Mouse (Mus musculus): ENCODE measurements at regions not wholly inside any gene's neighbourhood (a gene's known extent, or its start where the extent isn't known, plus 50 kb on each side); places are given as distances from the start of the nearest gene placed in this dataset.

GRCm38 (mm10) chr1:35551503-35551902 is 516.7 kb upstream of the Hs6st1 start:
- DNase-seq: no peak
- Histone ChIP-seq H3K27ac (no peak overlapping the region), H3K4me3 (no peak overlapping the region)
- intact Hi-C loops (cut with DNase I): no loop called here
- no peak for TF ChIP-seq CTCF (IDR thresholded peaks at IDR 0.05)

DNA sequence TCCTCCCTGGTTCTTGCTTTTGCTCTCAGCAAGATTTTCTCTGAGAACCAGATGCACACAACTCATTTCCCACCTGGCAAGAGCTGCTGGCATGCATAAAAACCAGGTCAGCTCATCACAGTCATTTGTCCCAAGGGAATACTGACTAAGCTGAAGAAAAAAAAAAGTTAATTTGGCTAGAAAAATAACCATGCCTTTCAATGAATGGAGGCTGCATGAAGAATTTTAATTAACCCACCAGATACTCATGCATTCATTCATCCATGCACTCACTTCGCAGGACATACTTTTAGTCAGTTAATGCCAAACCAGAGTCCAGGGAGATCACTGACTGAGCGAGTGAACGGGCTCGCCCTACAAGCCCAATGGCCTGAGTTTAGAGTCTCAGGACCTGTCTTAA is 505.4 kb upstream of the Hs6st1 start:
- Histone ChIP-seq H3K27ac (no peak overlapping the region), H3K4me3 (no peak overlapping the region)
- TF ChIP-seq CTCF (IDR thresholded peaks at IDR 0.05): no peak
- peak; percentile 20 for DNase-seq
- intact Hi-C loops (cut with DNase I): no loop called here

DNA sequence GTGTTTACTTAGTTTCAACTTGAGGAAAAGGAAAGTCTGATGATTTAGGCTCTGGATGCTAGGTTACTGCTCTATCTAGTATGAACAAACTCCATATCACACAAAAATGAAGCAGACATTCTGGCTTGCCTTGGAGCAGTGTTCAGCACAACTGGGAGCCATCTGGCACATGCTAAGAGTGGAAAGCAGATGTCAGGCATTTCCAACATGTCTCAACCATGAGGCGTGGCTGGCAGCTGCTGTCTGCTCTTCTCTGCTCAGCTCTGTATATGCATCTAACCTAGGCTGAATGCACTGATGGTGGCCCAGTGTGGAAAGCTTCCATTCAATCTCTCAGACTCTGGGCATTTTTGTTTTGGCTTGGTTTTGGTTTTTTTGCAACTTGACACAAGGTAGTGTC is 493.0 kb upstream of the Hs6st1 start:
- H3K4me3 ChIP-seq: no peak overlapping the region
- TF ChIP-seq CTCF (IDR thresholded peaks at IDR 0.05): no peak
- H3K27ac ChIP-seq: no peak overlapping the region
- intact Hi-C loops (cut with DNase I): no loop called here
- peak; percentile 17 for DNase-seq

- no peak for TF ChIP-seq CTCF (IDR thresholded peaks at IDR 0.05)
- no peak overlapping the region for H3K4me3 ChIP-seq
- H3K27ac ChIP-seq: no peak overlapping the region
- intact Hi-C loops (cut with DNase I): no loop called here
- DNase-seq: no peak
Observed at GRCm38 (mm10) chr1:35579392-35579791, 488.8 kb upstream of the Hs6st1 start.

DNA sequence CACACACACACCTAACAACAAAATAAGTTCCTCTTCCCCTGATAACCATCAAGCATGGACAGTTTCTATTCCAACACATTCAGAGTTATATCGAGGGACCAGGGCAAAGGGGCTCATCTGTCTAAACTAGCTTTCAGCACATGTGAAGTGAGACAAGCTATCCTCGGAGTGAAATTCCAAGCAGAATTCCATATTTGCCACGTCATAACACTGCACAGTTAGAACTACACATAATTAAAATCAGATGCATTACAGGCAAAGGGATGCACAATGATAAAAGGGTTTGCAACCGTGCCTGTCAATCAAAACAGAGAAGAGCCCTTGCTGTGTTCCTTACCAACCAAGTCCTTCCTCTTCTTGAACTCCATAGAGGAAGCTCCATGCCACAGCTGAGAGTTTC is 488.2 kb upstream of the Hs6st1 start:
- no peak overlapping the region for H3K4me3 ChIP-seq
- no peak for TF ChIP-seq CTCF (IDR thresholded peaks at IDR 0.05)
- no peak for DNase-seq
- H3K27ac ChIP-seq: no peak overlapping the region
- intact Hi-C loops (cut with DNase I): no loop called here

DNA sequence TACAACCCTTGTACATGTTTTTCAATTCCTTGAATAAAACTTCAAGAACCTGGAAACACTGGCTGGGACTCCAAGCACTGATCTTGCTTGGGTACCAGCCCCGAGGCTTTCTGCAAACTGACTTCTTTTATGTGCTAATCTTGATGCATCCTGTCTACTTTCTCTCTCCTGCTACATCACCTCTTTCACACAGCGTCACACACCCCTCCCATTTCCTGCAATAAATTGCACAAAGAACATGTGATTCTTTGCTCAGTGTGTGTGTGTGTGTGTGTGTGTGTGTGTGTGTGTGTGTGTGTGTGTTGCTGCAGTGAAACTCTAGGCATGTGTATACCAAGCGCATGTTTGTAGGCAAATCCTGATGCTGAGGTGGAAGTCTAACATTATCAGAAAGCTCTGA is 487.7 kb upstream of the Hs6st1 start:
- no peak overlapping the region for H3K4me3 ChIP-seq
- DNase-seq: no peak
- no peak for TF ChIP-seq CTCF (IDR thresholded peaks at IDR 0.05)
- intact Hi-C loops (cut with DNase I): no loop called here
- no peak overlapping the region for H3K27ac ChIP-seq

DNA sequence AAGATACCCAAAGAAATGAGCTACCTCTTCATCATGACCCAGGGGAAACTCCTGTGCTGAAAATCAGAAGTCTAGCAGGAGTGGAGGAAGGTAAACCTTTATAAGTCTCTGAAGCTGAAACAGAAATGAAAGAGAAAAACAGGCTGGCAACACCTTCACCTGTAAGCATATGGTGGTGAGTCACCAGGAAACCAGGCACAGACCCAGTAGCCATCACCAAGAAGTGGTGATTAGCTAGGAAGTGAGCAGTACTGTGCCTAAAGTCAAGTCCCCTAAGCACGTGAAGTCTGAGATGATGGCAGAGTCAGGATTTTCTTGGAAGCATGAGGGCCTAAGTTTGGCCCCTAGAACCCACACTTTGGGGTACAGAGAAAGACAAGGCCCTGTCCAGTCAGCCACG is 480.3 kb upstream of the Hs6st1 start:
- Histone ChIP-seq H3K27ac (no peak overlapping the region), H3K4me3 (no peak overlapping the region)
- intact Hi-C loops (cut with DNase I): no loop called here
- DNase-seq: no peak
- no peak for TF ChIP-seq CTCF (IDR thresholded peaks at IDR 0.05)

DNA sequence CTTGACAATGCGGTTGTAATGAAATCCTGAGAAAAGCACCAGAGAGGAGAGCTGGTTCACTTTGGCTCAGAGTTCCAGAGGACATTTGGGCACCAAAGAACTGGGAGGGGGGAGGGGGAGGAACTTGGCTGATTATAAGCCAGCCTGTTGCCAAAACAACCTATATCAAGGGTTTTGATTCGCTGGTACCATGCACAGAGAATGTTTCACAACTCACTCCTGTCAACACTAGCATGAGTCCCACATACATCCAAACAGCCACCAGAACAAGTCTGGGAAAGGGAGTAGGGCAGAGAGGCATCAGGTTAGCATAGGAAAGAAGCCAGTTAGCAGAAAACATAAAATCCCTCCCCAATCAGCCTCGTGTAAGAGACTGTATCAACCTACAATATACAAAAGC is 479.3 kb upstream of the Hs6st1 start:
- intact Hi-C loops (cut with DNase I): no loop called here

DNA sequence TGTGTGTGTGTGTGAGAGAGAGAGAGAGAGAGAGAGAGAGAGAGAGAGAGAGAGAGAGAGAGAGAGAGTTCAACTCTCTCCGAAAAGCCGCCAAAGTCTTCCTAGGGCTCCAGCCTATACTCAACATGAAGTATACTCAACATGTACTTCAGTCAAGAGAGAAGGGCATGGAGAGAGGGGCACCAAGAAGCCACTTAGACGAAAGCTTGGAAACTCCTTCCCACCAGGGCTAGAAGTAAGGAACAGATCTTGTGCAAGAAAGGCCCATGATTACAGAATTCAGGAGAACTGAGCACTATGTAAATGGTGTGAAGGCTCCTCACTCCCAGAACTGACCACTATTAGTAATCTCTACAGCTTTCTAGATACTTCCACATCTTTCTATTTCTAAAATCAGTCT is 467.4 kb upstream of the Hs6st1 start:
- no peak overlapping the region for H3K4me3 ChIP-seq
- TF ChIP-seq CTCF (IDR thresholded peaks at IDR 0.05): no peak
- intact Hi-C loops (cut with DNase I): no loop called here
- H3K27ac ChIP-seq: no peak overlapping the region
- DNase-seq: no peak

More for the DNA sequence above, 479.3 kb upstream of the Hs6st1 start:
- no peak overlapping the region for H3K27ac ChIP-seq
- TF ChIP-seq CTCF (IDR thresholded peaks at IDR 0.05): no peak
- H3K4me3 ChIP-seq: no peak overlapping the region
- no peak for DNase-seq

DNA sequence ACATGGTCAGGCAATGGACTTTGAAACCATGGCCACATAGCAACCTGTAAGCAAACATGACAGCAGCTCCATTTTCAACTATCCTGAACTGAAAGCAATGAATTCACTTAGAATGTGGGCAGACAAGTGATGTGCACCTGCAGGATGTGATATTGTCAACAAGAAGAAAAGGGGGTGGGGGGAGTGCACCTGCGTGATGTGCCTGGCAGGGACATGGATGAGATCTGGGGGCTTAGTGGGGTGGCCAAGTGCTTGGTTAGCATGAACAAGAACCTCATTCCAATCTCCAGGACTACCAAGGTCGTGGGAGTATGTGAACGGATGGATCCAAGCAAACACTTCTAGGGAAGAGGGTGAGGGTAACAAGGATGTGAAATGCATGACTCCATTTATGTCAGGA is 453.1 kb upstream of the Hs6st1 start:
- no peak for TF ChIP-seq CTCF (IDR thresholded peaks at IDR 0.05)
- intact Hi-C loops (cut with DNase I): no loop called here
- no peak overlapping the region for H3K4me3 ChIP-seq
- no peak overlapping the region for H3K27ac ChIP-seq
- DNase-seq: no peak

GRCm38 (mm10) chr1:35619476-35619875 is 448.7 kb upstream of the Hs6st1 start:
- no peak for TF ChIP-seq CTCF (IDR thresholded peaks at IDR 0.05)
- Histone ChIP-seq H3K4me3 (no peak overlapping the region), H3K27ac (no peak overlapping the region)
- intact Hi-C loops (cut with DNase I): no loop called here
- DNase-seq: no peak

GRCm38 (mm10) chr1:35642595-35642994 is 425.6 kb upstream of the Hs6st1 start:
- H3K27ac ChIP-seq: no peak overlapping the region
- no peak for DNase-seq
- TF ChIP-seq CTCF (IDR thresholded peaks at IDR 0.05): no peak
- no peak overlapping the region for H3K4me3 ChIP-seq
- intact Hi-C loops (cut with DNase I): no loop called here

DNA sequence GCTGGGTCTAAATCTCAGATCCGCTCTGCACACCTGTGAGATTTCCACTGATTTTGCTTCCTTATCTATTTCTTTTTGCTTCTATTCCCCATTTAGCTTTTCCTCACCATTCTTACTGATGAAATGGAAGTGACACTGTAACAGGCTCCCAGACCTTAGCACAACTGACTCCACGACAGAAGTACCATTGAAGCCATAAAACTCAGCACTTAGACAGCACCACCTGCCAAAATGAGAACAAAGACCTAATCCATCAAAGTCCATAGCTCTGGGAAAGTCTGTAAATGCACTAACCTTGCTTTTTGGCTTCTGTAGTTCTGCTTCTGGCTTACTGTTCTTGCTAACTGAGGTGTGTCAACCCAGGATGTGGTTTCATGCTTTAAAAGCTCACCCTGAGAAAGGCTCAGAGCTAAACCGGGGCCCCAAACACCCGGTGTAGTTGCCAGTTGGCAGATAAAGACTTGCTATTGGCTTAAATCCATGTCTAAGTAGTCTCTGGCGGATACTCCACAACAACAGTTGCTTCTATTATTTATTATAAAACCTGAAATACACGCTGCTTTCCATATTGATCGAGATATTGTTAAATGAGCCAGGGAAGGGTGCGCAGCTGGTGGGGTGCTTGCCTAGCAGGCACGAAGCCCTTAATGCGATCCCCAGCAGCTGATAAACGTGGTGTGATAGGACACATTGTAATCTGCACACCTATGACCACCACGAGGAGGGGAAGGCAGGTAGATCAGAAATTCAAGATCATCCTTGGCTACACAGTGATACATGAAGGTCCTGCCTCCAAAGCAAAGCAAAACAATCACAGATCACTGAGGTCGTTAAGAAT is 414.9 kb upstream of the Hs6st1 start:
- TF ChIP-seq CTCF (IDR thresholded peaks at IDR 0.05): no peak
- DNase-seq: no peak
- intact Hi-C loops (cut with DNase I): no loop called here
- Histone ChIP-seq H3K27ac (no peak overlapping the region), H3K4me3 (no peak overlapping the region)

DNA sequence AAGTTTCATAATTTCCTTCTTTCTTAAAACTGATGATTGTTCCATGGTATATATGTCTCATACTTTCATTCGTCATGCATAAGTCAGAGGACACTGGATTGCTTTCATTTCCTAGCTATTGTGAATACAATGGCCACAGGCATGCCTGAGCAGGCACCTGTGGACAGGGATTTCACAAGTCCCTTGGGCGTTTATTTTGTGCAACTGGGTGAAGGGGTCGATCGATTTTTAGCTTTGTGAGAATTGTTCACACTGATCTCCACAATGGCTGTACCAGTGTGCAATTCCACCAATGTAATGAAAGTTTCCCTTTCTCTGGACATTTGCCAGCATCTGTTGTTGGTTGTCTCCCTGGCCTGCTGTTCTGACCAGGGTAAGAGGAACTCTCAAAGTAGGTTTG is 405.2 kb upstream of the Hs6st1 start:
- H3K27ac ChIP-seq: no peak overlapping the region
- intact Hi-C loops (cut with DNase I): no loop called here
- H3K4me3 ChIP-seq: no peak overlapping the region
- DNase-seq: no peak
- no peak for TF ChIP-seq CTCF (IDR thresholded peaks at IDR 0.05)
